Mouse (Mus musculus): ENCODE measurements around the gene Usp24.

GRCm38 (mm10) chr4:106295696-106296095, 20.3 kb upstream of the Usp24 start:
- TF ChIP-seq POLR2A (IDR thresholded peaks at IDR 0.05; ENCODE audit: insufficient read depth, low read length) (no peak), CTCF (IDR thresholded peaks at IDR 0.05; ENCODE audit: low read depth, low read length) (no peak)
